Mouse (Mus musculus) liver (tissue): Measurements from ENCODE around the gene Ooep.
"Not testable (repeated sequence)": the region's sequence is repeated elsewhere in the genome, so short reads cannot be mapped to it uniquely, and the experiment has no call there.

ENCODE experiments used
- DNase-seq: peaks from one replicate; pipeline ENCODE4 v3.0.0-alpha.2; 2020; ENCODE audit warnings: mixed read lengths

Gene Ooep

DNA sequence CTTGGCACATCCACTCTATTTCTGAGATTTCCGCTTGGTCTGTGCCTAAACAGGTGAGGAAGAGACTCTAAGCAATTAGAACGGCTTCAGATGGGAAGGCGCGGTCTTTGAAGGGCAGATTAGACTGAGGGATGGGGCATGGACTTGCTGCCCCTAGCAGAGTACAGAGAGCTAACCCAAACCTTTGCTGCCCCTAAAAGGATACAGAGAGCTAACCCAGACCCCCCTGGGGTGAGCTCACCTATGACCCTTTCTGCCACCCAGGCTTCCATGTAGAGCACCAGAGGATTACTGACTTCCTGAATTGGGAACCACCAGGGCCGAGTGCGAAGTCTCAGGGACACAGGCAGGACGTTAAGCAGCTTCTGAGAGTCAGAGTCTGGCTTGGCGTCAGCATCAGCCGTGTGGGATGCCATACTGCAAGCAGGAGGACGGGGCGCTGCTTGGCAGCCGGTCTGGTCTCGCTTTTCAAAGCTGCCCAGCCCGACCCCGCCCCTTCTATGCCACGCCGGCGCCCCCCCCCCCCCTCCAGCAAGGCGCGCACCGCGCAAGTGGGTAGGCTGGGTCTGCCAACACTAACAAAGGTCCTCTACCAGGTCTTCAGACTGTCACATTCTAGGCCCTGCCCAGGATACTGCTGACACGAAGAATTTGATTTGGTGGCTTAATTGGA lies at the start of gene Ooep:
Gene Ooep, minus strand, starts transcription at position 613 of the 673 bp plus-strand sequence.
- DNase-seq = peak; percentile 10

DNA sequence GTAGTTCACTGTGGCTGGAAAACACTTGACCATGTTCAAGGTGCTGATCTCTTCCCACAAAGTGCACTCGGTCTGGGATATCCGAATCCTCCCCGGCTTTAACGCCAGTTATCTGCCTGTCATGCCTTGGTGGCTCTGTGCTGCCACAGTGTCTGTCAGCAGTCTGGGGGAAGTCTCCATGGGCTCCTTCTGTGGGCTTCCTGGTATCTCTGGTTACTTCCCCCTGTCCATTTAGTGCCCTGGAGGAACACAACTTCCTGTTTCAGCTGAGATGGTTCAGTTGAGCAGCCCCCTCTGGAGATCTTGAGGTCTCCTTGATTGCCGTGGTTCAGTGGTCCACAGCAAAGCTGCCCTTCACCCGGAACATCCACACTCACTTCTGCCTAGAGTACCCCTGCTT lies 49.7 kb upstream of the Ooep start:
- DNase-seq = peak; percentile 15

DNA sequence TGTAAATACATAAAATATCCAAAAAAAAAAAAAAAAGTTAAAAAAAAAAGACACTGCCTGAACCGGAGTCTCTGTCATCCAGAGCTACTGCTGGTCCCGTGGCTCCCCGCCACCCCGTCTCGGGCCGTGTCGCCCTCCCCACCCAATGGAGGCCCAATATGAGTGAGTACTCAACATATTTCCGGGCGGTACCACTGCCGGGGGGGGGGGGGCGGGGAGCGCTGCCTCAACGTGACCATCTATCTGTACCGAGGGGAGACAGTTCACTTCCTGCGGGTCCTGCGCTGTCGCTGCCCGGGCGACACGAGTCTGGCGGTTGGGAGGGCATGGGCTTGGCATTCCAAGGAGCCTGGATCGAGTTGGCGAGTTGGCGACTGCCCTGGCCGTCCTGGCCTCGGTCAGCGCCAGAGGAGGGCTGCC lies 48.8 kb upstream of the Ooep start:
- DNase-seq = peak; percentile 51

DNA sequence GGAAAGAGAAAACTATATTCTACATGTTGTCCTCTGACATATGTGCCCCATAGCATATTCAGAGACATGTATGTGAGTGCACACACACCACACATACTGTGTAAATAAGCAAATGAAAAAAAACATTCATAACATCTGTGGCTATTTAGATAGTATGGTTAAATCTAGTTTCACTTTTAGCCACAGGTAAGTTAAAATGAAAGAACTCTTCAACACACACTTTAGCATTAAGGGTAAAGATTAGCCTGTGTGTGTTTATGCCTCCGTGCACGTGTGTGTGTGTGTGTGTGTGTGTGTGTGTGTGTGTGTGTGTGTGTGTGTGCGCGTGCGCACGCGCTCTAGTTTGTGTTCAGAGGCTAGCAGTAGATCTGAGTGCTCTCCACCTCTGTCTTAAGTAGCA lies 23.1 kb upstream of the Ooep start:
- DNase-seq = no peak

DNA sequence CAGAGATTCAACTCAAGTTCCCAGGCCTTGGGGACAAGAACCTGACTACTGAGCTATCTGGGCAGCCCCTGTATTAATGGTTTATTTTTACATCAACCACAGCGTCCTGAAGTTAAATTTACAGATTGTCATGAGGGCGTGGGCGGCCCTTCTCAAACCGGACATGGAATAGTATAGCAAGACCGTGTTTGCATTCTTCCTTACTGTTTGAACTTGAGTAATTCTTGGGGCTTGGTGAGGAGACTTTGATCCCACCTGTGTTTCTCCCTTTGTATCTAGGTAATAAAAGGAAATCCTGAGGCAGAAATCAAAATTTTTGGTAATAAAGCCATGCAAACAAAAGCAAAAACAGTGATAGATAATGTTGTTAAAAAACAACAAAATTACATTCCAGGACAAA lies 22.0 kb upstream of the Ooep start:
- DNase-seq = no peak

- no peak for DNase-seq
Observed at GRCm38 (mm10) chr9:78396517-78396916, 18.0 kb upstream of the Ooep start.

DNA sequence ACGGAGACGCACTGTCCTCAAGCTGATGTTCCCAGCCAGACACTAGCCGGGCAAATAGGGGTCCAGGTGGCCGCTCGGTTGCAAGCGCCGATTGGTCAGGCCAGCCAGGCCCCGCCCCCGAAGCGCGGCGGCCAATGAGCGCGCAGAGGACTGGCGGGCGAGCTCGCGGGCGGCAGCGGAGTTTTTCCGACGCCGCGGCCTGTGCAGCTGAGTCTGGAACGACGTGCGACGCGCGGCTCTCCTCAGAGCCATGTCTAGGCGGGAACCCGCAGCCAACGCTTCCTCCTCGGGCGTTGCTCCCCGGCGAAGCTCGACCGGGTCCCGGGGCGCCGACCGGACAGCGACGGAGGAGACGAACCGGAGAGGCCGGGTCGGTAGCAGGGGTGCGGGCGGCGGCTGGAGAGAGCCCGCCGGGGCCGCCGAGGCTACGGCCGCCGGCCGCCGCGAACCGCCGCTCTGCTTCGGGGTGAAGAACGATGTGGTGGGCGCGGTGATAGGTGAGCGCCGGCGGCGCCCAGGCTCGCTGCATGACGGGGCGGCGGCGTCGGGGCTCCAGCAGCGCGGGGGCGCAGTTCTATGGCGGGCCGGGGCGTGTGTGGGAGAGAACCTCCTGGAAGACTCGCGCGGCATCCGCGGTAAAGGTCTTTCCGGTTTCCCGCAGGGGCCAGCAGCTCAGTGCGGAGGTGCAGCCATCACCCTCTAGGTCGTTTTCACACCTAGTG lies 17.3 kb upstream of the Ooep start, which contains the start of gene Ddx43:
Gene Ddx43, plus strand, starts transcription at position 148 of the 722 bp plus-strand sequence.
- peak; percentile 61 for DNase-seq

DNA sequence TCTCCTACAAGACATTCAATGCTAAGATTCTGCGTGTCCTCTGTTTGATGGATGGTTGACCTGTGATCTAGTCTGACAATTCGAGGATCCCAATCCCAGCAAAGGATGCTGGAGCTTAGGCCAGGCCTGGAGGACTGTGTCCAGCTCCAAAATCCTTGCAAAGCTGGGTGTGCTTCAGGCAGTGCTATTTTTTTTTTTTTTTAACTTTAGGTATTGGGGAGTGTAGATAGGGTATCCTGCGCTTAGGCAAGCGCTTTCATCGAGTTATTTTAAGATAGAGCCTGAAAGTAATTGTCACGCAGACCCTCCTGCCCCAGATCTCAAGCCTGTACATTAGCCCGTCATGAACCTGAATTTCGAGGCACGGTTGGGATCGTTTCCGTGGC lies 16.7 kb upstream of the Ooep start:
- DNase-seq = no peak

- DNase-seq = no peak
Observed at GRCm38 (mm10) chr9:78394602-78395001, 16.1 kb upstream of the Ooep start.

- DNase-seq = no peak
Observed at GRCm38 (mm10) chr9:78393741-78394140, 15.2 kb upstream of the Ooep start.

DNA sequence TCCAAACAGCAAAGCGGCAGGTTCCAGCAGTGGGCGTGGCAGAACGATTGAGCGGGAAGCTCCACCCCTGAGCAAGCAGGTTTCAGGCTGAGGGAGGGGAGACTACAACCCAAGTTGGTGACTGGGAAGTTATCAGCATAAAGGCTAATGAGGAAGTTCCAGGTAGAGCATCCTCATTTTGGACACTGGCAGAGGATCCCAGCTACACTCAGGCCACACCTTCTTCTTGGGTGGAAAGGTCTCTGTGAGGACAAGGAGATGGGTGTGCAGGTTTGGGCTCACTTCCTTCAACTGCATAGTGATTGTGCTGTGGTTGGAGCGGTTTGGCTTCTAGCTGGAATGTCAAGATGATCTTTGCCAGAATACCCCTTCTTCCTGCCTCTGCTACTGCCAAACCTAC lies 11.5 kb upstream of the Ooep start:
- DNase-seq = no peak

- DNase-seq = no peak
Observed at GRCm38 (mm10) chr9:78386947-78387346, 8.4 kb upstream of the Ooep start.

DNA sequence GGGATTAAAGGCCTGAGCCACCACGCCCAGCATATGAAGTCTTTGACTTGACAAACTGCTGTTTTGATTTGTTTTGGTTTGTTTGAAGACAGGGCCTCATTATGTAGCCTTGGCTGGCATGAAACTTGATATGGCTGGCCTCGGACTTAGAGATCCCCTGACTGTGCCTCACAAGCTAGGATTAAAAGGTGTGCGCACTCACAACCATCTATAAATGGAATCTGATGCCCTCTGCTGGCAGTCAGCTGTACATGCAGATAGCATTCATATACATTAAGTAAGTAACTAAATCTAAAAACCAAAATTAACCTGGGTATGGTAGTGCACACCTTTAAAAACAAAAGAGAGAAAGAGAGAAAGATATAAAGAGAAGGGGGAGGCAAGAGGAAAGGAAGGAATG lies 7.4 kb upstream of the Ooep start:
- DNase-seq = no peak

- no peak for DNase-seq
Observed at GRCm38 (mm10) chr9:78377546-78377945, 979 bp downstream of the Ooep start.

DNA sequence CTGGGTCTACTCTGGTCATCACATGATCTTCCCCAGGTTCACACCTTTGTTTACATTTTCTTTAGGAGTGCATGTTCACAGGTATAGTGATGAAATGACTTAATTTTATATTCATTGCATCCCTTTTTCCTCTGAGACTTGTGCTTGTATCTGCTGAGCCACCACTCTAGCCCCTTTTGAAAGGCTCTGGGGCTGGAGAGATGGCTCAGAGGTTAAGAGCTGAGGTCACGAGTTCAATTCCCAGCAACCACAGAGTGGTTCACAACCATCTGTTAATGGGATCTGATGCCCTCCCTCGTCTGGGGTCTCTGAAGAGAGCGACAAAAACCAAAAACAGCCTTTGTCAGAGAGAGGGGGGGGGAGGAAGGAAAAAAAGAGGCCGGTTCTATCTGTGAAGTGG lies 3.0 kb downstream of the Ooep start:
- DNase-seq = no peak

DNA sequence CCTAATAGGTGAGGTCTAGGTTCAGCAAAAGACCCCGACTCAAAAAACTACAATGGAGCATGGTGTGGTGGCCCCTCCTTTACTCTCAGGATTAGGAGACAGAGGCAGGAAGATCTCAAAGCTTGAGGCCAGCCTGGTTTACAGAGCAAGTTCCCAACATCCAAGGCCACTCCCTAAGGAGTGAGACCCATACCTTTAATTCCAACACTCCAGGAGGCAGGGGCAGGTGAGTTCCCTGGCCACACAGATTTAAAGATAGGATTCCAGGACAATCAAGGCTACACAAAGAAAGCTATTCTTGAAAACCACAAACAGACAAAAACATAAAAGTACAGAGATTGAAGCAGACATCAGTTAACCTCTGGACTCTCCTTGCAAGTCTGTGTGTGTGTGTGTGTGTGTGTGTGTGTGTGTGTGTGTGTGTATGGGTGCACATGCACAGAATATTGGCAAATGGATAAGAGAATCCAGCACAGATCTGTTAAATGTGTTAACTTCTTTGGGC lies 3.6 kb downstream of the Ooep start:
- DNase-seq = no peak

DNA sequence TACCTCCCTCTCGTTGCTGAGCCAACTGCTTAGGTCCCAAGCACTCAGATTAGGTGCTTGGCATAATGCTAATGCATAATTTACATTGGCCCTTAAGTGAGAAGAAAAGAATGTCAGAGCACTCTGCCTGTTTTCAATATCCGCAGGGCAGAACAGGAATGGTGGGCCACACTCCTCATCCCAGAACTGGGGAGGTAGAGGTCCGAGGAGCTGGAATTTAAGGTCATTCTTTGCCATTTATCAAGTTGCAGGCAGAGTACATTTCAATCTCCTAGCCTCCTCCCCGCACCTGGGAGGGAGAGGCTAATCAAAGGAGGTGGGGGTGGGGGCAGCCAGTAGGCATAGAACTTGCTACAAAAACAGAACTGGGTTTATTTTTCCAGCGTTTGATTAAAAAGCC lies 4.1 kb downstream of the Ooep start:
- DNase-seq = no peak

DNA sequence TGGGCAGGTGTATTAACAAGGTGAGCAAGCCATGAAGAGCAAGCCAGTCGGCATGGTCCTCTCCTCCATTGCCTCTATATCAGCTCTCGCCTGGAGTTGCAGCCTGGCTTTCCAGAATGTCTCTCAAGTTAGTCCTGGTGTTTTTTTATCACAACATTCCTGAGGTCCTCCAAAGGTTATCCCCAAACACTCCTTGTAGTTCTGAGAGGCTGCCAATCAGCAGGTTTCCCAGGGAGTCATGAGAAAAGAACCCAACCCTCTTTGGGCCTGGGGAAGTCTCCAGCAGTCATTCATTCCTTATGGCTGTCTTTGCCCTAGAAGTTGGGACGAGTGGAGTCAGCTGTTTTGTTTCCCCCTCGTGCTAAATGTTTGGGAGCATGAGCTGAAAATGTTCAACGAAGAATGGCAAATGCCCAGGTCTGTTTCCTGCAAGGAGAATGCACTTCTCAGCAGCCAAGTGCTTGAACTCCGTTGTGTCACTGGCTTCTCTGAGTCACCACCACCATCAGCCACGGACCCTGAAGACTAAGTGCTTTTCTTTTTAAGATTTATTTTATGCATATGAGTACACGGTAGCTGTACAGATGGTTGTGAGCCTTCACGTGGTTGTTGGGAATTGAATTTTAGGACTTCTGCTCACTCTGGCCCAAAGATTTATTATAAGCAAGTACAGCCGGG lies 5.6 kb downstream of the Ooep start:
- no peak for DNase-seq

- DNase-seq = no peak
Observed at GRCm38 (mm10) chr9:78371441-78371840, 7.1 kb downstream of the Ooep start.

GRCm38 (mm10) chr9:78369786-78370185 lies 8.7 kb downstream of the Ooep start:
- DNase-seq = no peak

- no peak for DNase-seq
Observed at GRCm38 (mm10) chr9:78369349-78369748, 9.2 kb downstream of the Ooep start.

DNA sequence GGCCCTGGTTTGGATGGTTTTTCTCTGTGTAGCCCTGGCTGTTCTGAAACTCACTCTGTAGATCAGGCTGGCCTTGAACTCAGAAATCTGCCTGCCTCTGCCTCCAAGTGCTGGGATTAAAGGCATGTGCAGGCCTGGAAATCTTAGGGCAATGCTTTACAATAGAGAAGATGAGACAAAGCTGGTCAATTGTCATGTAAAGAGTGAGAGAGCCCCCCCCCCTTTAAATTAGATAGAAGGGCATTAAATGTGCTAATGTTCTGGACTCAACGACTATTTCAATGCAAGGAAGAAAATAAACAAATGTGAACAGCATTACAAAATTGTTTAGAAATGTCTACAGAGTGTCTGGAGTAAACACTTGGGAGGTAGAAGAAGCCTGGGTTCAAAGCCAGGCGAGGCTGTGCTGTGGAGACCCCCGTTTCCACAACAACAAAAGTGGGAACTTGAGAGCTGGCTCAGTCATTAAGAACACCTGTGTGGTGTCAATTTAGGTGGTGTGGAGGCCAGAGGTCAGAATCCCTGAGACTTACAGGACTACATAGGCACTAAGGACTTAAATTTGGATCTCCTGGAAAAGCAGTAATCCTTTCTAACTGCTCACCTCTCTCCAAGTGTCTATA lies 9.7 kb downstream of the Ooep start:
- DNase-seq = no peak

- DNase-seq = not testable (repeated sequence)
Observed at GRCm38 (mm10) chr9:78367959-78368358, 10.6 kb downstream of the Ooep start, which contains the start of gene Dppa5a. TSS of gene Dppa5a (minus strand) at chr9:78368177.
